Mouse (Mus musculus): ENCODE results near the gene Sel1l3. TPM values are rescaled to one million over a fixed set of nuclear protein-coding genes. Genes with fewer than 3 reads are reported as not detected.
A peak's percentile ranks its signal among the peaks of the same experiment; 100 is the strongest.

Sel1l3 gene
- total RNA-seq, 2 experiments from 2014 or later = 95.0 to 95.4 TPM

DNA sequence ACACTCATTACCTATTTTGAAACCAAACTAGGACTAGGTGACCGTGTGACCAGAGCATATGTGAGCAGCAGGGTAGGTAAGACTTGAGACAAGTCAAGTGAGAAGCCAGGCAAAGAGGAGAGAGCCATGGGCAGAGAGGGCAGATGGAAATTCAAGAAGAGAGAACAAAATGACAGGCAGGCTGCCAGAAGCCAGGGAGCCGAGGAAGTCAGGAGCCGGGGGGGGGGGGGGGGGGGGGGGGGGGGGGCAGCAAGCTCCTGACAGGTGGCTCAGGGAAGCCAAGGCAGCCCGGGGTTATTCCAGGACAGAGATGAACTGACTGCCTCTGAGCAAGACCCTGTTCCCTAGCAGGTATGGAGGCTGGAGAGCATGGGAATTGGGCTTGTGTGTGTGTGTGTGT is 37.7 kb downstream of the Sel1l3 start:
- no peak for DNase-seq (ENCODE audit: low spot score in 2 of 2)

GRCm38 (mm10) chr5:53175195-53175594 is 38.5 kb downstream of the Sel1l3 start:
- no peak for DNase-seq (ENCODE audit: low spot score in 2 of 2)

GRCm38 (mm10) chr5:53174461-53174860 is 39.3 kb downstream of the Sel1l3 start:
- DNase-seq (ENCODE audit: low spot score in 2 of 2) = no peak

- no peak for DNase-seq (ENCODE audit: low spot score in 2 of 2)
Observed at GRCm38 (mm10) chr5:53172908-53173307, 40.8 kb downstream of the Sel1l3 start.

DNA sequence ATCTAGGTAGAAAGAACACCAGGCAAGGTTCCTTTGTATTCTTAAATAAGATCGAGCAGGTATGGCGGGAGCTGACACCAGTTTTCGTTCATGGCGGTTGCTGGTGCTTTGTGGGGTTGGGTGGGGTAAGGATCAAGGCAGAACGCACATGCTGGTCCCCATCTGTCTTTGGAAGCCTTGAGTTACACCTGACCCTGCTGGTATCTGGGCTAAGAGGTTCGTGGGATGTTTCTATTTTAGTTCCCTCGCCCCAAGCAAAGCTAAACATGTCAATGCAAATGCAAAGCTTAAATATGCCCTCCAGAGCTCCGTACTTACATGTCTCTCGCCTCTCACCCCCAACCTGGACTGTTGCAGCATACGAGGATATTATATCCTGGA is 41.5 kb downstream of the Sel1l3 start:
- no peak for DNase-seq (ENCODE audit: low spot score in 2 of 2)

DNA sequence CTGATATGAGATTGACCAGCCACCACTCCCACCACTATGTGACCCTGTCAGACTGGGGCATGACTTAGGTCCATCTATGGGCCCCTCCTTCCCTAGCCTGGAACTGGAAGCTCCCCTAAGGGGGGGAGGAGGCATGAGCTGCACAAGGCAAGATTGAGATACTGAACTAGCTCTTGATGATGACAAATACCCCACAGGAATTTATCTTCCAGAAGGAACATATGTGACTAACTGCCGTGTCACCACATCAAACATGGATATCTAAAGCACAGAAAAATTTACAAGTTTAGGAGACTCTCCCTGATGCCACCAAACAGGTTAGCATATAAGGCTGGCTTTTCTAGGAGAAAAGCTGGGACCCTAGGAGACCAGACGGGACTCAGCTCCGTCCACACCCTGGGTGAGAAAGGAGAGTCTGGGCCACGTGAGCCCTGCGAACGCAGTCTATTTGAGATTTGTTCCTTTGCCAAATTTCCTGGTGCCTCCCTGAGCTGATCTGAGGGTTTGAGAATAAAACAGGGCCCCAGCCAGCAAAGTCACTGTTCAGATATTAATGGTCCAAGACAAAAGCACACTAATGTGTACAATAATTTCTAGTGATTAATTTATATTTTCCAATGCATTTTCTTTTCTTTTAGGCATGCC is 42.0 kb downstream of the Sel1l3 start:
- no peak for DNase-seq (ENCODE audit: low spot score in 2 of 2)

- DNase-seq (ENCODE audit: low spot score in 2 of 2) = no peak
Observed at GRCm38 (mm10) chr5:53167564-53167963, 46.2 kb downstream of the Sel1l3 start.

DNA sequence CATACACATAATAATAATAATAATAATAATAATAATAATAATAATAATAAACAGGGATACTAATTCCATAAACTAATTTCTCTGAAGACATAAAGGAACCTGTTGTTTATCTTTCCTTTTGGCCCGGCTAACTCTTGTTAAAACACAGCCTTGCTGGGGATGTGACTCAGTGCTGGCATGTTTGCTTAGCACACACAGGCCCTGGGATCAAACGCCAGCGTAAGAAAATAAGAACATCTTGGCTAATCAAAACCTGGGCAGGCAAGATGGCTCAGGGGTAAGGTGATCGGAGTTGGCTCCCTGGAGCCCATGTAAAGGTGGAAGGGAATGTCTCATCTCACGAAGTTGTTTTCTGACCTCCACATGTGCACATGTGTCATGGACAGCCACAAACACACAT is 48.1 kb downstream of the Sel1l3 start:
- DNase-seq (ENCODE audit: low spot score in 2 of 2) = no peak

DNA sequence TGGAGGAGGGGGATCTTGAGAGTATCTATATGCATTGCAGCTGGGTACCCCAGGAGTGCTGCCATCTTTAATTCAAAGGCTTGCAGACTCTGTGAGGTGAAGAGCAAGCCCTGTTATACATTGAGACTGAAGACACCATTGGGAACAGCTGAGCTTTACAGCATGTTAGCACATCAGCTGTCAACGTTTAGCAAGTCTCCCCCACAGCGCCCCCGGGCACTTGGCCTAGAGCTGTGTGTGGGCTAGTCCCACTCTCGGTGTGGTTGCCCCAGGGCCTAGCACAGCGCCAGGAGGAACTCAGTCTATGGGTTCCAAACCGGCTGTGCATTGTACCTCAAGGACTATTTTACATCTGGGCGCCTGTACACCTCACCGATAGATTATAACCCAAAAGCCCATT is 51.3 kb downstream of the Sel1l3 start:
- DNase-seq (ENCODE audit: low spot score in 2 of 2) = no peak

DNA sequence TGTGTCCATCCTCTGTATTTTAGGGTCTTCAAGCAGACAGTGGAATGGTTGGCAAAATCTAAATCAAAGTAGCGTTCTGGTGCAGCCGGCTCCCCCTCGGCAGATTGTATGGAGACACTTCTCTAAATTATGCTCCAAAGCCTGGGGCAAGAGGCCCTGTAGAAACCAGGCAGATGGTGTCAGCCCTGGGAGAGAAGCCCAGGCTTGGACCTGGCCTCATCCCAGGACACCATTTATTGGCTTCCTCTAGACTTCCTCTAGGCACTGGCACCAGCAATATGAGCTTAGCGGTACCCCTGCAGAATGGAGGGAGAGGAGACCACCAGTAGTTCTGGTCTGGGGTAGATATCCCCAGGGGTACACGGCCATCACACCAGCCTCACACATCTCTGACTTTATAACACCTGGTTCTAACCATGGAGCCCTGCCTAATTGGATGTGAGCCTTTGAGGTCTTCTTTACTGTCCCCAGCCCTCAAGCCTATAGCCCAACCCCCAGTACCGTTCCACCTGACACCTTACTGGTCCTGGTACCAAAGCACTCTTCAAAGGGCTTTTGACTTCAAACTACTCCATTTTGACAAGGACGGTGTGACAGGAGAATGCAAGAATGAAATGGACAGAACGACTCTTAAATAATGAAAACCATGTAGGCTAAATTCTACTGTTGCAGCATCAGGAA is 52.1 kb downstream of the Sel1l3 start:
- DNase-seq (ENCODE audit: low spot score in 2 of 2) = no peak

DNA sequence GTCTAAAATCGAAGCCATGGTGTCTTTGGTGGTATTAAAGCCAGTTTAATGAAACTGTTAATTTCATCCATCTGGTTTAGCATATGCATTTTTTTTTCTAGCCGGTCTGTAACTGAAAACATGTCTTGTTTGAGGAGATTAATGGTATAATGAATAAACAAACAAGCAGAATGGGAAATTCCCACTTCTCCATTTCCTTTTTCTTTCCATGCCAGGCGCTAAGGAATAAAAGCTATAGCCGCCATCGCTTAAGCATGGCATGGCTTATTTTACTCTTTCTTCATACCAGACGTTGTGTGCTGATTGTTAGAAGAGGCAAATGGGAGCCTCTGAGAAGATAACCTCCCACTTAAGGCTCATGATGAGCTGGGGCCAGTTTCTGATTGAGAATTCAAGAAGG is 53.5 kb downstream of the Sel1l3 start:
- no peak for DNase-seq (ENCODE audit: low spot score in 2 of 2)

- DNase-seq (ENCODE audit: low spot score in 2 of 2) = no peak
Observed at GRCm38 (mm10) chr5:53159631-53160030, 54.1 kb downstream of the Sel1l3 start.

DNA sequence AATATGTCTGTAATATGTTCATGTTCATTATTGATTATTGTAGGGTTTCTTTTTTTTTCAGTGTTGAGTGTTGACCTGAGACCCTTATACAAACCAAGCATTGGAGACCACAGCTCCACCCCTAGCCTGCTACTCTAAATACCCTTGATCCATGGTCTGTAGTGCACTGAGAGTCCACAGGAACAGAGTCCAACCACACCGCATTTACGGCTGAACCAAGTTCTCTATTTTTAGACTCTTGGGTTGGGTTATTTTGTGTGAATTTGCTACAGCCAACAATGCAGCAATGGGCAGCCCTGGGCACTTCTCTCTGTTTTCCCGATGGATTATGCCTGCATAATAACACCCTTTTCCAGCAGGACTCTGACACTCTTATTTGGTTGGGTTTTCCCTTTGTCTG is 54.6 kb downstream of the Sel1l3 start:
- DNase-seq (ENCODE audit: low spot score in 2 of 2) = no peak

DNA sequence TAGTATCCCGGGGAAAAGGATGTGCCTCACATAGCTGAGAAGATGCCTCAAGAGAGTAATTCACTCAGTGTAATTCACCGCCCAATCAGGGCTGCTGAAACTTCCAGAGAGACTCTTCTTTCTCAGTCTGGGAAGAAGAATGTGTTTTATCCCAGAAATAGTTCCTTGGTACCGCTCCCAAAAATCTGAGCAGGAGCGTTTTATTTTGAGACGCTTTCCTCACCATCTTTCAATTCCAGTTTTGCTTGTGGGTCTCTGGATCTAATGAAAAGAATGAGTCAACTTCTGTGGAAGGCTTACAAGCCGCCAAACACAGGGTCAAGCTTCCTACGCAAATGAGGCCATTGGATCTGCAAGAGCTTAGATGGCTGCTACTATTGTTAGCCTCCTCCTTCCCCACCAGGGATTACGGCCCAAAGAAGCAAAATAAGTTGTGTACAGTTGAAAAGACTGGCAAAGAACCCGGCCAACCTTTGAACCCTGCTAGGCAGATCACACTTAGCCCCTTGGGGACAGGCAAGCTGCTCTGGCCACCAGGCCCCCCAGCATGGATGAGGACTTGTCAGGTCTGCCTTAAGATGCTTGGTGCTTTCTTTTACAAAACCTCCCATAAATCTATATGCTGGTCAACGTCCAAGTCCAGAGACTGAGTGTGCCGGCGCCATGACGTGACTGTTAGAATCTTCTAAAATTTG is 57.6 kb downstream of the Sel1l3 start:
- DNase-seq (ENCODE audit: low spot score in 2 of 2) = no peak

- no peak for DNase-seq (ENCODE audit: low spot score in 2 of 2)
Observed at GRCm38 (mm10) chr5:53154501-53154900, 59.2 kb downstream of the Sel1l3 start.

- DNase-seq (ENCODE audit: low spot score in 2 of 2) = no peak
Observed at GRCm38 (mm10) chr5:53154078-53154477, 59.6 kb downstream of the Sel1l3 start.

- no peak for DNase-seq (ENCODE audit: low spot score in 2 of 2)
Observed at GRCm38 (mm10) chr5:53153144-53153543, 60.6 kb downstream of the Sel1l3 start.

DNA sequence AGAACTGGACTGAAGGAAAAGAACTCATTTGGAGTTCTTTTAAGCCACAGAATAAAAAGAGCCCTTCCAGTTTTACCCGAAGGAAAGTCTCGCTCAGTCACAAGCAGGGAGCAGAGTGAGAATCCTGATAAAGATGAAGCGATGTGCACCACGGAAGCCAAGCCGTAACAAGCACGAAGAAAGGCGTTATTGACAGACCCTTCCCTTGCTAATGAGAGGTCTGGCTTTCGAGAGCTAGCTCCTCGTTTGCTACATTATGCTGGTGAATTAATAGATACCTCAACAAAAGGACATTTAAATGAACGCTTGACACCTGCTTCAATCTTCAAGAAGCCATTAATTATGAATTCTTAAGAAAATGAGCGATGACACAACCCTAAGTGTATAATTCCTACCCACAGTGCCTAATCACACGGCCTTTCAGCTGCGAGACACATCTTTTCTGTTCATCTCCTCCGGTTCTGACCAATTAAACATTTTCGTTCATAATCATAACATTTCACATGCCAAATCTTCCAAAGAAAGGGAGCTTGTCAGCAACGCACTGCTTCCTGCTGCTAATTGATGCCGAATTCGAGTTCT is 62.3 kb downstream of the Sel1l3 start:
- DNase-seq (ENCODE audit: low spot score in 2 of 2) = no peak

DNA sequence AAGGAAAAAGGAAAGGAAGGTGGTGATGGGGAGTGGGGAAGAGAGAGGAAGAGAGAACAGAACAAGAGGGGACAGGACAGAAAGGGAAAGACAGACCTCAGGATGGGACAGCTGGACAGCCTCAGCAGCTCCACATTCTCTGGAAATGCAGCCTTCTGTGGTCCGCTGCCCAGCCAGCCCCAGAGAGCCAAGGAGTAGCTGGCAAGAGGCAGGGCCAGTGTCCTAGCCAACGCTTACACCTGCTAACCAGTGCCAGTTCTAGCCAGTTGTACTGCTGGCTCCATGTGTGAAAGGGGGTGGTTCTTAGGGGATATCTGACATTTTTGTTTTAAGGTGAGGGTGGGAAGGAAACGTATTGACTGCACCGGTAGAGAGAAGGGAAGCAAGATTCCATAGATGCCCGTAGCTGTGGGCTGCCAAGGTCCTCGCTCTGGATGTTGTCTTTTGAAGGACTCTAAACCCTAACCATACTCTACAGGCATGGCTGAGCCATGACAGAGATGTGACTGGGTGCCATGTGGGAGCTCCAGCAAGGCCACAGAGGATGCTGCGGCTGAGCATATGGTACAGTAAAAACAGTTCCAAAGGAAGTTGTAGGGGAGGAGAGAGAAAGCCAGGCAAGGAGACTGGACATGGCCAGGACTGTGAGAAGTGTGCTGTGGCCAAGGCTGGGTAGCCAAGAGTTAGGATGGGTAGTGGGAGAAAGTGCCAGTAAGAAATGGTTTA is 64.6 kb downstream of the Sel1l3 start:
- peak in 1 of 2 experiments; percentile 30 for DNase-seq (ENCODE audit: low spot score in 2 of 2)

DNA sequence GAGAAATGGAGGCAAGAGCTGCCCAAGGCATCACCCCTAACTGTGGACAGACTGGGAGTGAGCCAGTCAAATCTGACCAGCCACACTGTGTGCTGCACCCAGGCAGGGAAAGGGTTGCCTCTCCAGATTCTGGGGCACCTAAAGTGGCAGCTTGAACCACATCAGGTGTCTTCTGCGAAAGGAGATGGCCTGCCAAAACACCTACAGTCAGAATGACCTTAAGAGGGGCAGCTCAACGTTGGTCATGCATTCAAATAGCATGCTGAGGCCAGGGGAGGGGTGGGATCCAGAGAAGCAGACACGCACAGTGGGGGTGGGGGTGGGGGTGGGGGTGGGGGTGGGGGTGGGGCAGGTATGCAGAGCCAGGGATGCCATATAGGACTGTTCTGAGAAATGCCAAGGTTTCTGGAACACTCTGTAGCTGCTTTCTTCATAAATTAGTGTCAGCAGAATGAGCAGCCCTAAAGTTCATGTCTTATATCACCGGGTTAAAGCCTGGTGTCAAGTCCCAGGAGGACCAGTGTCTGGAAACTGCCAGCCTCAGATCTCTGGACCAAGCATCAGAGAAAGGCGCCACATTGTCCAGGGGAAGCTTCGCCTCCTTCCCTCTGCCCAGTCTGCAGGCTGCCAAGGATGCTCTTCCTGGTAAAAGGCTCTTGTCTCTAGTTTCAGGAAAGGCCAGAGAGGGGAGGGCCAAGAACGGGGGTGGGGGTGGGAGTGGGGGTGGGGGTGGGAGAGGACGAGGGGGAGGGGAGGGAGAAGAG is 65.4 kb downstream of the Sel1l3 start:
- DNase-seq (ENCODE audit: low spot score in 2 of 2) = no peak

DNA sequence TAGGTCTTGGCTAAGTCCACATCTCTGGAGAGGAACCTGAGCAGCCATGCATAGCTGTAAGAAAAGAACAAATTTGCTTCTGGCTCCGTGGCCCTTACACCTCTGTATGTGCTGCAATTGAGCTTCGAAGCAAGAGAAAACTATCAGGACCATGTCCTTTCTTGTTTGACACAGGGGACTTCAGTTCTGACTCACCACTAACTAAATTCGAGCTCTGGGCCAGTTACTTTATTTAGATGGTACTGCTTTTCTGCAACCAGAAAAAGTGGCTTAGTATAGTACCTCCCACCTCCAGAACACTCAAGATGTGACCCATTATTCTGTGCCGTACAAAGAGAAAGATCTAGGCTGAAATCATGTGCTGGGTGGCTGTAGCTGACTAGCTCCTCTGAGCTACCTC is 66.3 kb downstream of the Sel1l3 start:
- no peak for DNase-seq (ENCODE audit: low spot score in 2 of 2)

Measured in gastrocnemius, postnatal 4 days (tissue).